Mouse (Mus musculus) retina, postnatal 1 day (tissue): Measurements from ENCODE around the gene Pum1.

Experiments used
- DNase-seq: peaks from one replicate; pipeline ENCODE4 v3.0.0-alpha.2; 2012

The Pum1 gene

GRCm38 (mm10) chr4:130793180-130793501 lies 130.0 kb downstream of the Pum1 start:
- no peak for DNase-seq

- DNase-seq: no peak
Observed at GRCm38 (mm10) chr4:130794771-130795170, 131.7 kb downstream of the Pum1 start.

- DNase-seq: no peak
Observed at GRCm38 (mm10) chr4:130795970-130796369, 132.8 kb downstream of the Pum1 start.

- no peak for DNase-seq
Observed at GRCm38 (mm10) chr4:130797201-130798051, 134.3 kb downstream of the Pum1 start.

GRCm38 (mm10) chr4:130798416-130798815 lies 135.3 kb downstream of the Pum1 start:
- no peak for DNase-seq

GRCm38 (mm10) chr4:130799118-130799517 lies 136.0 kb downstream of the Pum1 start:
- DNase-seq: peak; percentile 89

- DNase-seq: no peak
Observed at GRCm38 (mm10) chr4:130799582-130799981, 136.5 kb downstream of the Pum1 start.

- no peak for DNase-seq
Observed at GRCm38 (mm10) chr4:130800147-130800546, 137.0 kb downstream of the Pum1 start.

GRCm38 (mm10) chr4:130801198-130801597 lies 138.1 kb downstream of the Pum1 start:
- no peak for DNase-seq

- DNase-seq: peak; percentile 76
Observed at GRCm38 (mm10) chr4:130801624-130802329, 138.7 kb downstream of the Pum1 start.

GRCm38 (mm10) chr4:130803591-130803990 lies 140.5 kb downstream of the Pum1 start:
- DNase-seq: peak; percentile 78

GRCm38 (mm10) chr4:130804292-130804691 lies 141.2 kb downstream of the Pum1 start:
- peak; percentile 50 for DNase-seq

GRCm38 (mm10) chr4:130804771-130805361 lies 141.7 kb downstream of the Pum1 start:
- peak; percentile 91 for DNase-seq

GRCm38 (mm10) chr4:130805746-130806145 lies 142.6 kb downstream of the Pum1 start:
- DNase-seq: no peak

- no peak for DNase-seq
Observed at GRCm38 (mm10) chr4:130806746-130807145, 143.6 kb downstream of the Pum1 start.

- peak; percentile 27 for DNase-seq
Observed at GRCm38 (mm10) chr4:130809784-130810183, 146.7 kb downstream of the Pum1 start.

GRCm38 (mm10) chr4:130810845-130811244 lies 147.7 kb downstream of the Pum1 start:
- DNase-seq: no peak

GRCm38 (mm10) chr4:130811385-130811784 lies 148.3 kb downstream of the Pum1 start:
- peak; percentile 80 for DNase-seq

GRCm38 (mm10) chr4:130813958-130814357 lies 150.8 kb downstream of the Pum1 start:
- DNase-seq: peak; percentile 70

GRCm38 (mm10) chr4:130814742-130815330 lies 151.7 kb downstream of the Pum1 start:
- DNase-seq: peak; percentile 85

GRCm38 (mm10) chr4:130815860-130816259 lies 152.7 kb downstream of the Pum1 start:
- no peak for DNase-seq

GRCm38 (mm10) chr4:130819806-130820205 lies 156.7 kb downstream of the Pum1 start:
- DNase-seq: no peak

GRCm38 (mm10) chr4:130820594-130821255 lies 157.6 kb downstream of the Pum1 start:
- DNase-seq: no peak
